17 mouse cellular contexts compared by ENCODE assay signal in the genomic region with DNA sequence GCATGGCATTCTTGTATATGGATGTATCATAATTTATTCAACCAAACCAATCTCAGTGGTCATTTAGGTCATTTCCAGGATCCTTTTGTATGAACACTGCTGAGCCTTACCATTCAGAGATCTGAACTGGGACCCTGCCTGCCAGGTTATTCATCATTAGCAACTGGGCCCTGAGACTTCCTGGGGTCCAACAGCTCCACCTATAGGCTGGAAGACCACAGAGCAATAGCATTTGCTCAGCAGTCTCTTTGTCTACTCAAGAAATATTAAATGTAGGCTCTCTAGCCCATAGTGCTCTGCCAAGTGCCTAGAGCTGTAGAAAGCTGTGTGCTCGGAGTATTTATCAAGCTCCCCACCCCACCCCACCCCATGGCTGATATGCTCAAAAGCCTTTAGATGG.
A peak's percentile ranks its signal among the peaks of the same experiment; 100 is the strongest.
DNase-seq lines count a peak whose midpoint lies in the region; ATAC-seq and TF ChIP-seq lines count a peak whose summit lies in the region.
"Had no signal": no experiment of that assay in that cellular context is flagged by ENCODE, and none has a peak within 500 bp of the region (broad histone marks: within the 10 kb centered on the region; RNA-seq: fewer than 3 reads in every experiment).

No protein-coding gene starts in this region.

- H3K27me3 ChIP-seq in heart, postnatal 0 days (ENCODE audit: control insufficient read depth, insufficient read depth, low read length): no peaks in the 10 kb centered on the region
- H3K27me3 ChIP-seq in heart, adult 2 months (ENCODE audit: control insufficient read depth, insufficient read depth, low read length): no peaks in the 10 kb centered on the region
- H3K27me3 ChIP-seq in testis, adult 2 months (ENCODE audit: control insufficient read depth, insufficient read depth, low read length): no peaks in the 10 kb centered on the region
- H3K27me3 ChIP-seq: embryonic facial prominence, embryonic 13.5 days; heart, embryonic 13.5 days; kidney, embryonic 15.5 days had no signal

- no peak for ATAC-seq in heart, postnatal 0 days (ENCODE audit: insufficient read depth, low read depth)
- ATAC-seq: activated CD4-positive, CD25-positive, alpha-beta regulatory T cell, adult 4 months; hindbrain, embryonic 16.5 days had no signal

- no peak overlapping the region for H3K9ac ChIP-seq in heart, postnatal 0 days (replicated peaks; ENCODE audit: low read depth, low read length)
- no peak overlapping the region for H3K9ac ChIP-seq in heart, adult 2 months (ENCODE audit: low read depth, low read length)
- H3K9ac ChIP-seq: embryonic facial prominence, embryonic 13.5 days; heart, embryonic 13.5 days; kidney, embryonic 15.5 days had no signal

- H3K4me1 ChIP-seq in heart, postnatal 0 days (ENCODE audit: control insufficient read depth, insufficient read depth): no peaks in the 10 kb centered on the region
- H3K4me1 ChIP-seq in heart, adult 2 months (ENCODE audit: control insufficient read depth, insufficient read depth, low read length): no peaks in the 10 kb centered on the region
- H3K4me1 ChIP-seq in testis, adult 2 months (ENCODE audit: control insufficient read depth, insufficient read depth, low read length): no peaks in the 10 kb centered on the region
- H3K4me1 ChIP-seq: embryonic facial prominence, embryonic 13.5 days; heart, embryonic 13.5 days; kidney, embryonic 15.5 days; limb, embryonic 10.5 days had no signal

- no peak overlapping the region for H3K4me3 ChIP-seq in heart, postnatal 0 days (ENCODE audit: low read depth, low read length)
- H3K4me3 ChIP-seq in heart, adult 2 months: no peak overlapping the region
- no peak overlapping the region for H3K4me3 ChIP-seq in testis, adult 2 months (ENCODE audit: control insufficient read depth, low read depth, low read length)
- H3K4me3 ChIP-seq: embryonic facial prominence, embryonic 13.5 days; heart, embryonic 13.5 days; kidney, embryonic 15.5 days; limb, embryonic 10.5 days had no signal

- H3K36me3 ChIP-seq in heart, postnatal 0 days (replicated peaks; ENCODE audit: control insufficient read depth, insufficient read depth, low read length): no peaks in the 10 kb centered on the region
- no peaks in the 10 kb centered on the region for H3K36me3 ChIP-seq in heart, adult 2 months (ENCODE audit: control insufficient read depth, insufficient read depth, low read length)
- H3K36me3 ChIP-seq in testis, adult 2 months (ENCODE audit: control insufficient read depth, insufficient read depth, low read length): no peaks in the 10 kb centered on the region
- H3K36me3 ChIP-seq: embryonic facial prominence, embryonic 13.5 days; heart, embryonic 13.5 days; kidney, embryonic 15.5 days; limb, embryonic 10.5 days had no signal

- no peak overlapping the region for H3K4me2 ChIP-seq in heart, postnatal 0 days (ENCODE audit: low read depth, low read length)
- H3K4me2 ChIP-seq: embryonic facial prominence, embryonic 13.5 days; heart, embryonic 13.5 days; kidney, embryonic 15.5 days had no signal

- WGBS in heart, postnatal 0 days: 40% methylated on average over 1 of the region's 1 CpGs
- 31% methylated on average over 1 of the region's 1 CpGs for WGBS in heart, adult 2 months

- no peaks in the 10 kb centered on the region for H3K9me3 ChIP-seq in heart, postnatal 0 days (replicated peaks; ENCODE audit: control insufficient read depth, low read length)
- H3K9me3 ChIP-seq: embryonic facial prominence, embryonic 13.5 days; heart, embryonic 13.5 days; kidney, embryonic 15.5 days; limb, embryonic 10.5 days had no signal

- H3K79me2 ChIP-seq in heart, adult 2 months (replicated peaks; ENCODE audit: control insufficient read depth, insufficient read depth, low read length): no peaks in the 10 kb centered on the region

- TF ChIP-seq EP300 in heart, postnatal 0 days (IDR thresholded peaks at IDR 0.05; ENCODE audit: low read depth): no peak
- no peak for TF ChIP-seq EP300 in heart, adult 2 months (IDR thresholded peaks at IDR 0.05; ENCODE audit: insufficient read depth, low read depth, low read length)

- 0 out of 2 replicates have a peak, but pooled peaks have one; percentile 4 for TF ChIP-seq CTCF in heart, postnatal 0 days (IDR thresholded peaks at IDR 0.05; ENCODE audit: low read depth)
- TF ChIP-seq CTCF in heart, adult 2 months (IDR thresholded peaks at IDR 0.05): no peak
- peak; percentile 22; the same call in 1 of the 2 replicates for TF ChIP-seq CTCF in testis, adult 2 months (IDR thresholded peaks at IDR 0.05; ENCODE audit: control insufficient read depth, insufficient read depth, insufficient replicate concordance, low read depth, low read length)

- no peak for DNase-seq in heart, postnatal 0 days (ENCODE audit: low spot score)
- DNase-seq in heart, adult 2 months: no peak
- DNase-seq in testis, postnatal 14 days (ENCODE audit: low spot score): no peak
- DNase-seq in induced T-regulatory cell, adult 2 months (ENCODE audit: low read depth): peak; percentile 20
- DNase-seq in thymus, postnatal 4 days: peak; percentile 26
- DNase-seq in embryo, embryonic 10.5 days (ENCODE audit: low spot score): no peak
- DNase-seq in right cerebral cortex, postnatal 10 days (ENCODE audit: low spot score in 2 of 2): no peak
- DNase-seq: cerebellum, postnatal 14 days; lung, adult 2 months; right cerebral cortex, postnatal 4 days had no signal

- intact Hi-C loops in heart, adult 2 months (cut with DNase I): no loop called here

- H3K27ac ChIP-seq in heart, postnatal 0 days (ENCODE audit: low read depth): no peak overlapping the region
- no peak overlapping the region for H3K27ac ChIP-seq in heart, adult 2 months
- H3K27ac ChIP-seq in testis, adult 2 months (ENCODE audit: control insufficient read depth, insufficient read depth, low read depth, low read length): no peak overlapping the region
- H3K27ac ChIP-seq: embryonic facial prominence, embryonic 13.5 days; heart, embryonic 13.5 days; kidney, embryonic 15.5 days; limb, embryonic 10.5 days had no signal

- no peak for TF ChIP-seq POLR2A in heart, adult 2 months (IDR thresholded peaks at IDR 0.05; ENCODE audit: insufficient read depth, low read depth, low read length)
- TF ChIP-seq POLR2A in testis, adult 2 months (IDR thresholded peaks at IDR 0.05; ENCODE audit: control insufficient read depth, low read depth, low read length): no peak

Comparison
In these comparisons a context has a peak if more than half of its experiments do, and no peak if none do; other contexts are left out.
1. DNase-seq: peak in induced T-regulatory cell, adult 2 months (single experiment) and thymus, postnatal 4 days (single experiment); none in heart, postnatal 0 days (single experiment), heart, adult 2 months (0 of 2), testis, postnatal 14 days (single experiment), embryo, embryonic 10.5 days (single experiment) and right cerebral cortex, postnatal 10 days (0 of 2).